In genomic region chr7:45062239-45062835, GRCm38 (mm10) we compare ENCODE assay signal across 7 mouse cellular contexts. TPM values are rescaled to one million over a fixed set of nuclear protein-coding genes. Genes with fewer than 3 reads are reported as not detected.
DNase-seq lines count a peak whose midpoint lies in the region; ATAC-seq lines count a peak whose summit lies in the region.

Nosip (plus strand) TSS chr7:45062429.
Prrg2 (minus strand) TSS chr7:45062677.

- peak within 1 kb of the TSS; percentile 57 for H3K4me2 ChIP-seq in intestine, embryonic 16.5 days (ENCODE audit: low read depth, low read length)
- peak within 1 kb of the TSS; percentile 49 for H3K4me2 ChIP-seq in midbrain, embryonic 11.5 days

- H3K4me3 ChIP-seq in intestine, embryonic 16.5 days (ENCODE audit: low read length), result peak within 1 kb of the TSS; percentile 74
- H3K4me3 ChIP-seq in midbrain, embryonic 11.5 days (ENCODE audit: low read depth, low read length), result peak within 1 kb of the TSS; percentile 44

- DNase-seq in adrenal gland, adult 8-10 months, result peak; percentile 94
- DNase-seq in embryo, embryonic 9.5 days (ENCODE audit: extremely low spot score), result peak; percentile 97
- DNase-seq in gastrocnemius, postnatal 4 days (ENCODE audit: low spot score in 2 of 2), result peak; percentile 81 to 90
- DNase-seq in left cerebral cortex, postnatal 36 days (ENCODE audit: low spot score in 2 of 2), result peak; percentile 93 to 96
- peak; percentile 100 for DNase-seq in midbrain, embryonic 11.5 days (ENCODE audit: low spot score, missing footprints)
- peak; percentile 96 for DNase-seq in skeletal muscle tissue, adult 2 months (ENCODE audit: low read depth, low spot score)

- peak; percentile 90 for ATAC-seq in intestine, embryonic 16.5 days
- peak; percentile 90 for ATAC-seq in midbrain, embryonic 11.5 days (ENCODE audit: low FRiP score)

- H3K9ac ChIP-seq in intestine, embryonic 16.5 days (ENCODE audit: low read depth, low read length), result peak within 1 kb of the TSS; percentile 77
- peak within 1 kb of the TSS; percentile 41 for H3K9ac ChIP-seq in midbrain, embryonic 11.5 days (ENCODE audit: low read length)

- no peaks in the 10 kb centered on the region for H3K36me3 ChIP-seq in intestine, embryonic 16.5 days (ENCODE audit: control insufficient read depth, insufficient read depth, low read length)
- no peaks in the 10 kb centered on the region for H3K36me3 ChIP-seq in midbrain, embryonic 11.5 days (ENCODE audit: control insufficient read depth, insufficient read depth, low read length)

- WGBS in intestine, embryonic 16.5 days, result under 1% methylated on average over 31 of the region's 31 CpGs
- WGBS in midbrain, embryonic 11.5 days, result under 1% methylated on average over 31 of the region's 31 CpGs

- intact Hi-C loops in left cerebral cortex, postnatal 36 days (cut with DNase I), result no loop called here

- no peaks in the 10 kb centered on the region for H3K9me3 ChIP-seq in intestine, embryonic 16.5 days (ENCODE audit: control insufficient read depth, low read length)
- no peaks in the 10 kb centered on the region for H3K9me3 ChIP-seq in midbrain, embryonic 11.5 days (ENCODE audit: control insufficient read depth, low read length)

- H3K4me1 ChIP-seq in intestine, embryonic 16.5 days (ENCODE audit: control insufficient read depth, insufficient read depth, low read length), result peaks cover 12% of the 10 kb centered on the region
- peaks cover 15% of the 10 kb centered on the region for H3K4me1 ChIP-seq in midbrain, embryonic 11.5 days (ENCODE audit: control insufficient read depth, insufficient read depth, low read length)

- H3K27me3 ChIP-seq in intestine, embryonic 16.5 days (replicated peaks; ENCODE audit: control insufficient read depth, insufficient read depth, low read length), result no peaks in the 10 kb centered on the region
- H3K27me3 ChIP-seq in midbrain, embryonic 11.5 days (ENCODE audit: control insufficient read depth, insufficient read depth, low read length), result no peaks in the 10 kb centered on the region

- peak within 1 kb of the TSS; percentile 92 for H3K27ac ChIP-seq in intestine, embryonic 16.5 days (ENCODE audit: low read length)
- peak within 1 kb of the TSS; percentile 17 for H3K27ac ChIP-seq in midbrain, embryonic 11.5 days (ENCODE audit: low read depth, low read length)

RNA-seq across cellular contexts. Expression of gene Nosip, which starts in this region (rescaled TPM):
- total RNA-seq in adrenal gland, adult 8-10 months (2022), result 10 to 100 TPM; 57.5 to 81.7 (median 66.6) TPM
- total RNA-seq in gastrocnemius, postnatal 4 days (2021), result 10 to 100 TPM; 47.3 to 48.3 TPM
- 54.0 and 56.0 TPM in 2 replicates for polyA plus RNA-seq in intestine, embryonic 16.5 days (2015; fragmentation: Nextera tagmentation; extraction: Ambion mirVana)
- total RNA-seq in left cerebral cortex, postnatal 36 days (2021), result 10 to 100 TPM; 59.7 to 63.7 TPM
- 53.2 and 56.7 TPM in 2 replicates for polyA plus RNA-seq in midbrain, embryonic 11.5 days (2014; fragmentation: Nextera tagmentation; extraction: Ambion mirVana)

RNA-seq across cellular contexts. Expression of gene Prrg2, which starts in this region (rescaled TPM):
- total RNA-seq in adrenal gland, adult 8-10 months (2022), result 10 to 100 TPM; 16.4 to 20.5 (median 17.1) TPM
- 10 to 100 TPM; 11.7 to 12.3 TPM for total RNA-seq in gastrocnemius, postnatal 4 days (2021)
- polyA plus RNA-seq in intestine, embryonic 16.5 days (2015; fragmentation: Nextera tagmentation; extraction: Ambion mirVana), result 38.3 and 40.4 TPM in 2 replicates
- 1 to 10 TPM; 5.4 to 7.4 TPM for total RNA-seq in left cerebral cortex, postnatal 36 days (2021)
- 12.7 and 13.5 TPM in 2 replicates for polyA plus RNA-seq in midbrain, embryonic 11.5 days (2014; fragmentation: Nextera tagmentation; extraction: Ambion mirVana)

Comparison
In these comparisons a context has a peak if more than half of its experiments do, and no peak if none do; other contexts are left out.
1. Peak in every context shown above with its lines: DNase-seq, ATAC-seq, H3K4me3 ChIP-seq and H3K27ac ChIP-seq.